Mouse (Mus musculus): ENCODE measurements around the gene Tead2. TPM values are rescaled to one million over a fixed set of nuclear protein-coding genes. Genes with fewer than 3 reads are reported as not detected.

Gene Tead2
- polyA plus RNA-seq, 1 experiment from 2014 or later: 222 TPM

DNA sequence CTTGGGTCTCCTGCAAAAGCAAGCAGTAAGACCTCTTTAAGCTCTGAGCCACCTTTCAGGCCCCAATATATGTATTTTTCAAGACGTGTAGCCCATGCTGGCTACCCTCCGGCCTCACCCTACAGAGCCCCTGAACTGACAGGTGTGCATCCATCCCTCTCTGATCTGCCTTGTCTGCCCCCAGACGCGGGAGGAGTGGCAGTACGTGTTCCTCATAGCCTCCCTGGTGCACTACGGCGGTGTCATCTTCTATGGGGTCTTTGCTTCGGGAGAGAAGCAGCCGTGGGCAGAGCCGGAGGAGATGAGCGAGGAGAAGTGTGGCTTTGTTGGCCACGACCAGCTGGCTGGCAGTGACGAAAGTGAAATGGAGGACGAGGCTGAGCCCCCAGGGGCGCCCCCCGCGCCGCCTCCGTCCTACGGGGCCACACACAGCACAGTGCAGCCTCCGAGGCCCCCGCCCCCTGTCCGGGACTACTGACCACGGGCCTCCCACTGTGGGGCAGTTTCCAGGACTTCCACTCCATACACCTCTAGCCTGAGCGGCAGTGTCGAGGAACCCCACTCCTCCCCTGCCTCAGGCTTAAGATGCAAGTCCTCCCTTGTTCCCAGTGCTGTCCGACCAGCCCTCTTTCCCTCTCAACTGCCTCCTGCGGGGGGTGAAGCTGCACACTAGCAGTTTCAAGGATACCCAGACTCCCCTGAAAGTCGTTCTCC, 40.8 kb upstream of the Tead2 start:
- peak overlapping the region; percentile 13; the same call in 1 of the 2 replicates for H3K4me3 ChIP-seq (ENCODE audit: low read depth, low read length)
- H3K9ac ChIP-seq: no peak overlapping the region

DNA sequence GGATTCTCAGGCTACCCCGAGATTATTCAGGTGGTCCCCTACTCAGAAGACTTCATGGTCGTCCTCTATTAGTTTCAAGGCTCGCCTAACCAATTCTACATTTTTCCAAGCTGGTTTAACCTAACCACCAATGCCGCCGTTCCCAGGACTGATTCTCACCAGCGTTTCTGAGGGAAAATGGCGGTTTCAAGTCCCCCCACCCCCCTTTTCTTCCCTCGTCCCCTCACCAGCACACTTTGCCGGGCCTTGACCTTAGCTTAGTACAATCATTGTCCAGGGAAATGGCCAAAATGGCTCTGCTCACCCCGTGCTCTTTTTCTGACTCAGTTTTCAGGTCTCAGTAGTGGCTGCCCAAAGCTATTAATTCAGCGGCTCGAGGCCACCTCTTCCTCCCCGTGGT, 40.2 kb upstream of the Tead2 start:
- DNase-seq (no peak), ATAC-seq (ENCODE audit: insufficient read depth) (no peak)
- Histone ChIP-seq H3K36me3 (ENCODE audit: insufficient read depth) (no peaks in the 10 kb centered on the region), H3K9ac (no peak overlapping the region), H3K4me2 (no peak overlapping the region), H3K4me1 (ENCODE audit: insufficient read depth) (no peaks in the 10 kb centered on the region), H3K27ac (ENCODE audit: low read depth) (no peak overlapping the region), H3K9me3 (ENCODE audit: low read depth, low read length) (0 out of 2 replicates have a peak, but pooled peaks cover under 1% of the 10 kb centered on the region), H3K4me3 (ENCODE audit: low read depth, low read length) (no peak overlapping the region), H3K27me3 (ENCODE audit: insufficient read depth, low read length) (peaks cover 66% of the 10 kb centered on the region)
- TF ChIP-seq CTCF (IDR thresholded peaks at IDR 0.05; ENCODE audit: low read depth): no peak
- 5% methylated on average over 13 of the region's 13 CpGs for WGBS

More for the DNA sequence above, 40.8 kb upstream of the Tead2 start:
- DNase-seq (no peak), ATAC-seq (ENCODE audit: insufficient read depth) (no peak)
- peaks cover 7% of the 10 kb centered on the region; the same call in 1 of the 2 replicates for H3K9me3 ChIP-seq (ENCODE audit: low read depth, low read length)
- WGBS: 4% methylated on average over 29 of the region's 29 CpGs
- H3K27me3 ChIP-seq (ENCODE audit: insufficient read depth, low read length): peaks cover 65% of the 10 kb centered on the region
- no peak overlapping the region for H3K27ac ChIP-seq (ENCODE audit: low read depth)
- no peaks in the 10 kb centered on the region for H3K36me3 ChIP-seq (ENCODE audit: insufficient read depth)
- no peaks in the 10 kb centered on the region for H3K4me1 ChIP-seq (ENCODE audit: insufficient read depth)
- no peak for TF ChIP-seq CTCF (IDR thresholded peaks at IDR 0.05; ENCODE audit: low read depth)
- H3K4me2 ChIP-seq: peak overlapping the region; percentile 26; the same call in 1 of the 2 replicates

DNA sequence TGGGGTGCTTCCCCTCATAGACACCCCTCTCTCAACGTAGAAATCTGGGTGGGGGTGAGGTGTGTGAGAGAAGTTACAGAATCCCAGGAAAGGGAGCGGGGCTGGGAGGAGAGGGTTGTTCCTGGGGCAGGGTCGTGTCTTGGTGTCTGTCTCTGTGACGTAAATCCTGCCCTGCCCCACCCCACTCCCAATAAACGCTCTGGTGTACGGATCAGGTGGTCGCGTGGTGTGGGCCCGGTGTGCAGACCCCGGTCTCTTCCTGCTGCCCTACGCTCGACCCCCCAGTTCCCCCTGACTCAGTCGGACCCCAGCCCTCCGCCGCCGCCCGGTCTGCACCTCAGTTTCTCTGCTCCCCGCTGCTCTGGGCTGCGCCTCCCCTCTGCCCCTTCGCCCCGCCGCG, 39.6 kb upstream of the Tead2 start:
- ATAC-seq (ENCODE audit: insufficient read depth) (no peak), DNase-seq (no peak)
- TF ChIP-seq CTCF (IDR thresholded peaks at IDR 0.05; ENCODE audit: low read depth): no peak
- H3K9ac ChIP-seq: no peak overlapping the region
- no peak overlapping the region for H3K27ac ChIP-seq (ENCODE audit: low read depth)
- H3K27me3 ChIP-seq (ENCODE audit: insufficient read depth, low read length): peaks cover 71% of the 10 kb centered on the region
- H3K36me3 ChIP-seq (ENCODE audit: insufficient read depth): no peaks in the 10 kb centered on the region
- H3K9me3 ChIP-seq (ENCODE audit: low read depth, low read length): no peaks in the 10 kb centered on the region
- H3K4me2 ChIP-seq: peak overlapping the region; percentile 33
- peak overlapping the region; percentile 17; the same call in 1 of the 2 replicates for H3K4me3 ChIP-seq (ENCODE audit: low read depth, low read length)
- 1% methylated on average over 23 of the region's 23 CpGs for WGBS
- H3K4me1 ChIP-seq (ENCODE audit: insufficient read depth): no peaks in the 10 kb centered on the region

DNA sequence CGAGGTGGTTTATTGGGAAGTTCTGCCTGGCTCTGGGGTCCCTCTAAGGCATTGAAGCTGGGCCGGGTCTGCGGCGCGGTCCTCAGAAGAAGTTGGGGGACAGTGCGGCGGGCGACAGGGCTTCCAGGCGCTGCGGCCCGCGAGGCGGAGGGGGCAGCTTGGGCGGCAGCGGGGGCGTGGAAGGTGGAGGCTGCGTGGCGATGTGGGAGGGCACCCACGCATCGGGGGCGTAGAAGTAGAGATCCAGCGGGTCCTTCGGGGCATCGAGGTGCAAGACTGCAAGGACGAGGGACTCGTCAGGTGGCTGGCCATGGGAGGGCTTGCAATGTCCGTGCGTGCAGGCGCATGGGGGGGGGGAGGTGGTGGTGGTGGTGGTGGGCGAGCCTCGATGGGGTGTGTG, 39.2 kb upstream of the Tead2 start:
- Histone ChIP-seq H3K9ac (no peak overlapping the region), H3K36me3 (ENCODE audit: insufficient read depth) (no peaks in the 10 kb centered on the region), H3K4me2 (peak overlapping the region; percentile 33), H3K27ac (ENCODE audit: low read depth) (no peak overlapping the region), H3K4me1 (ENCODE audit: insufficient read depth) (no peaks in the 10 kb centered on the region), H3K9me3 (ENCODE audit: low read depth, low read length) (no peaks in the 10 kb centered on the region), H3K4me3 (ENCODE audit: low read depth, low read length) (peak overlapping the region; percentile 17; the same call in 1 of the 2 replicates), H3K27me3 (ENCODE audit: insufficient read depth, low read length) (peaks cover 76% of the 10 kb centered on the region)
- 3% methylated on average over 31 of the region's 31 CpGs for WGBS
- ATAC-seq (ENCODE audit: insufficient read depth) (no peak), DNase-seq (no peak)
- TF ChIP-seq CTCF (IDR thresholded peaks at IDR 0.05; ENCODE audit: low read depth): no peak

DNA sequence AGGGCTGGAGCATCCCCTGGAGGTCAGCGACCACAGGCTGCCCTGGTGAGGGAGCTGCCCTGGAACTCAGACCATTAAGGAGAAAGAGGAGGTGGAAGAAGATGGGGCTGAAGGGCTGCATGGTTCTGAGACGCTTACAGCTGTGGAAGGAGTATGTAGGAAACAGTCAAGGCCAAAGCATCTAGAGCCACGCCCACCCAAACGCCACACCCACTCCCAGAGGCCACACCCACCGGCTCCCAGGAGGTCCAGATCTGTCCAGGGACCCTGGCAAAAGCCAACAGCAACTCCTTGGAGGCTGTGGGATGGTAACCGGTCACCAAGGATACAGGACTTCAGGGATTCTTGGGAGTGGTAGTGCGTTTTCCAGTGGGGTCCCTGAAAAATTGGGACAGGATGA, 37.0 kb upstream of the Tead2 start:
- Histone ChIP-seq H3K27me3 (ENCODE audit: insufficient read depth, low read length) (peaks cover 98% of the 10 kb centered on the region), H3K9me3 (ENCODE audit: low read depth, low read length) (no peaks in the 10 kb centered on the region), H3K4me2 (no peak overlapping the region), H3K27ac (ENCODE audit: low read depth) (no peak overlapping the region), H3K36me3 (ENCODE audit: insufficient read depth) (no peaks in the 10 kb centered on the region), H3K4me3 (ENCODE audit: low read depth, low read length) (no peak overlapping the region), H3K4me1 (ENCODE audit: insufficient read depth) (no peaks in the 10 kb centered on the region), H3K9ac (no peak overlapping the region)
- no peak for TF ChIP-seq CTCF (IDR thresholded peaks at IDR 0.05; ENCODE audit: low read depth)
- no peak for DNase-seq
- no peak for ATAC-seq (ENCODE audit: insufficient read depth)
- 18% methylated on average over 7 of the region's 7 CpGs for WGBS

DNA sequence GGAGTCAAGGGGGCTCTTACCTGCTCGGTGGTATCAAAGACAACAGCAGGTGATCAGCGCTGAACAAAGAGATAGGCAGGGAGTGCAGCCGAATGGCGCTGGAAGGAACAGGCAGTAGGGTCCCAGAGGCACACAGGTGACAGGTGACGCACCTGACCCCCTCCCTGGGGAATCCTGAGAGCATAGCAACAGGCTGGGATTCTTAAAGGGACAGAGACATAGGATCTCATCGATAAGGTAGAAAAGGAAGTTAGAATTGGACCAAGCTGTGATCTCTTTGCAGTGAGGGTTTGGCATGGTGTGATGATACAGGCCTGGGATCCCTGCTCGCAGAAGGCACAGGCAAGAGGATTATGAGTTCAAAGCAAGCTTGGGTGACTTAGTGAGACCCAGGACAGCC, 36.1 kb upstream of the Tead2 start, which contains the start of gene Gfy:
Gfy (minus strand) TSS at position 101 of the 400 bp plus-strand sequence.
- peaks cover 100% of the 10 kb centered on the region for H3K27me3 ChIP-seq (ENCODE audit: insufficient read depth, low read length)
- no peaks in the 10 kb centered on the region for H3K9me3 ChIP-seq (ENCODE audit: low read depth, low read length)
- H3K9ac ChIP-seq: no peak within 1 kb of the TSS
- no peak within 1 kb of the TSS for H3K4me3 ChIP-seq (ENCODE audit: low read depth, low read length)
- WGBS: 22% methylated on average over 7 of the region's 7 CpGs
- no peak for TF ChIP-seq CTCF (IDR thresholded peaks at IDR 0.05; ENCODE audit: low read depth)
- DNase-seq (no peak), ATAC-seq (ENCODE audit: insufficient read depth) (no peak)
- H3K27ac ChIP-seq (ENCODE audit: low read depth): no peak within 1 kb of the TSS
- no peak within 1 kb of the TSS for H3K4me2 ChIP-seq
- no peaks in the 10 kb centered on the region for H3K36me3 ChIP-seq (ENCODE audit: insufficient read depth)
- H3K4me1 ChIP-seq (ENCODE audit: insufficient read depth): no peaks in the 10 kb centered on the region

DNA sequence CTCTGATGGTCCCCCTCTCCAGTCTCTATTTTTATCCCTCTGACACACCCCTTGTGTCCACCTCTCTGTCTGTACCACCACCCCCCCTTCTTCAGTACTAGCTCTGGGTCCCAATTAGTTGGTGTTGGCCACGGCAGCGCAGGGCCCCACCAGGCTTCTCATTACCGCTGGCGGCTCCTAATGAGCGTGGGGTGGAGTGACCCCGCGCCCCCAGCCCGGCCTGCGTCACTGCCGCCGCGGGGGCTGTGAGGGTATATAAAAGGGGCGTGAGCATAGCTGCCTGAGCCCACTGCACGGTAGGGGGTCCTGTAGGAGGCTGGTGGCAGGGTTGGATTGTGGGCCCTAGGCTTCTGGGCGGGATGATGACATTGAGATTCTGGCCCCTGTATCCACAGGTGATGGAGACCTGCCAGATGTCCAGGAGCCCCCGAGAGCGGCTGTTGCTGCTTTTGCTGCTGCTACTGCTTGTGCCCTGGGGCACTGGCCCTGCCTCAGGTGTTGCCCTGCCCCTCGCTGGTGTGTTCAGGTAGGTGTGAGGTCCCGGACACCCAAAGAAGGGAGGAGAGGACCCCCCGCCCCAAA, 34.6 kb upstream of the Tead2 start, which contains the start of gene Pth2:
Pth2 (plus strand) TSS at position 100 of the 582 bp plus-strand sequence.
- peak within 1 kb of the TSS; percentile 61; the same call in 1 of the 2 replicates for H3K4me2 ChIP-seq

More for the DNA sequence above, 34.6 kb upstream of the Tead2 start, which contains the start of gene Pth2:
- Histone ChIP-seq H3K9me3 (ENCODE audit: low read depth, low read length) (no peaks in the 10 kb centered on the region), H3K9ac (no peak within 1 kb of the TSS), H3K4me3 (ENCODE audit: low read depth, low read length) (0 out of 2 replicates have a peak within 1 kb of the TSS, but pooled peaks have one; percentile 8), H3K27me3 (ENCODE audit: insufficient read depth, low read length) (peaks cover 98% of the 10 kb centered on the region), H3K4me1 (ENCODE audit: insufficient read depth) (no peaks in the 10 kb centered on the region), H3K36me3 (ENCODE audit: insufficient read depth) (no peaks in the 10 kb centered on the region), H3K27ac (ENCODE audit: low read depth) (no peak within 1 kb of the TSS)
- 19% methylated on average over 20 of the region's 20 CpGs for WGBS
- DNase-seq (no peak), ATAC-seq (ENCODE audit: insufficient read depth) (no peak)
- no peak for TF ChIP-seq CTCF (IDR thresholded peaks at IDR 0.05; ENCODE audit: low read depth)

Data from lung, embryonic 14.5 days (tissue).